Mouse (Mus musculus): ENCODE results near the gene Hoxd8. TPM values are rescaled to one million over a fixed set of nuclear protein-coding genes. Genes with fewer than 3 reads are reported as not detected.
A peak's percentile ranks its signal among the peaks of the same experiment; 100 is the strongest.

Hoxd8 gene
- polyA plus RNA-seq, 1 experiment from 2014 or later = 0.61 TPM

DNA sequence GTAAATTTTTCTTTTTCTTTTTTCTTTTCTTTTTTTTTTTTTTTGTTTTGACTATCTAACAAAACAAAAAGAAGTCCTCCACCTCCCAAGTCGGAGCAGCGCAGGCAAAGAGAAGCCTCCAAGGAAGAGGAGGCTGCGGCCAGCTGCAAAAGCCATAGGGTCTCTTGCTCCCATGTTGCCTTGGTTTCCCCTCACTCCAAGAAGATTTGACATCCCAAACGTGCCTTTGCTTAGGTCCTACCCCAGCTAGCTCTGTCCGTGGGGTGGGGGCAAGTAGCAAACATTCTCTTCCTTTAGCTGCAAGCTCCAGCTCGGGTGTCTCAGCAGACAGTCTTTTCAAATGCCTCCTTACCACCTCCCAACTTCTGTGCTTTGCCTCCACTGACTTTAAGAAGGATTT lies 29.4 kb downstream of the Hoxd8 start:
- Histone ChIP-seq H3K27me3 (ENCODE audit: control insufficient read depth, insufficient read depth, low read length) (peaks cover 98% of the 10 kb centered on the region), H3K36me3 (ENCODE audit: control insufficient read depth, insufficient read depth, low read length) (no peaks in the 10 kb centered on the region), H3K4me3 (ENCODE audit: control insufficient read depth in 1 of 2, insufficient read depth in 1 of 2, low read depth in 1 of 2, low read length in 2 of 2) (no peak overlapping the region), H3K4me2 (ENCODE audit: low read length) (no peak overlapping the region), H3K9me3 (ENCODE audit: control insufficient read depth, low read length) (no peaks in the 10 kb centered on the region), H3K9ac (ENCODE audit: low read length) (no peak overlapping the region), H3K27ac (replicated peaks in 1 of 2; ENCODE audit: control insufficient read depth in 1 of 2, insufficient read depth in 1 of 2, low read depth in 2 of 2, low read length in 2 of 2) (no peak overlapping the region), H3K4me1 (ENCODE audit: control insufficient read depth in 2 of 2, insufficient read depth in 2 of 2, low read length in 2 of 2) (peaks cover 0 to 11% of the 10 kb centered on the region in 2 experiments; a peak in 3 of 4 replicates)
- ATAC-seq (ENCODE audit: insufficient number of reproducible peaks, insufficient read depth, low FRiP score, low read depth) = no peak
- WGBS = 4% methylated on average over 6 of the region's 6 CpGs

DNA sequence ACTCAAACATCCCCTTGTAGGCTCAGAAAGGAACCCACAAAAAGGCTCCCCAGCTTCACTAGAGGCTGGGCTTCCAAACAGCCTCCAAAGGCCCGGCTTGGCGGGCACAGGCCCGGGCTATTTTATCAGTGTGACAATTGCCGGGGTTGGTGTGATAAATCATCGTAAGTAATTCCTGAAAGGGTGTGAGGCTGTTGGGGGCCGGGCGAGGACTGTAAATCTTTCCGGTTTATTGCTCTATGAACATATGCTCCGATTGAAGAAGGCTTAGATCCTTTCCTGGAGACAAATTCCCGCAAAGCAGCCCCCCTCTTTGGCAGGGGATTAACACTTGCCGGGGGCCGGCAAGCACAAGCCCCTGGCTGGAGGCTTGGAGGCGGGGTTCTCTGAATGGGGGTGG lies 30.0 kb downstream of the Hoxd8 start:
- ATAC-seq (ENCODE audit: insufficient number of reproducible peaks, insufficient read depth, low FRiP score, low read depth) = no peak
- whole genome bisulfite sequencing = 1% methylated on average over 13 of the region's 13 CpGs

DNA sequence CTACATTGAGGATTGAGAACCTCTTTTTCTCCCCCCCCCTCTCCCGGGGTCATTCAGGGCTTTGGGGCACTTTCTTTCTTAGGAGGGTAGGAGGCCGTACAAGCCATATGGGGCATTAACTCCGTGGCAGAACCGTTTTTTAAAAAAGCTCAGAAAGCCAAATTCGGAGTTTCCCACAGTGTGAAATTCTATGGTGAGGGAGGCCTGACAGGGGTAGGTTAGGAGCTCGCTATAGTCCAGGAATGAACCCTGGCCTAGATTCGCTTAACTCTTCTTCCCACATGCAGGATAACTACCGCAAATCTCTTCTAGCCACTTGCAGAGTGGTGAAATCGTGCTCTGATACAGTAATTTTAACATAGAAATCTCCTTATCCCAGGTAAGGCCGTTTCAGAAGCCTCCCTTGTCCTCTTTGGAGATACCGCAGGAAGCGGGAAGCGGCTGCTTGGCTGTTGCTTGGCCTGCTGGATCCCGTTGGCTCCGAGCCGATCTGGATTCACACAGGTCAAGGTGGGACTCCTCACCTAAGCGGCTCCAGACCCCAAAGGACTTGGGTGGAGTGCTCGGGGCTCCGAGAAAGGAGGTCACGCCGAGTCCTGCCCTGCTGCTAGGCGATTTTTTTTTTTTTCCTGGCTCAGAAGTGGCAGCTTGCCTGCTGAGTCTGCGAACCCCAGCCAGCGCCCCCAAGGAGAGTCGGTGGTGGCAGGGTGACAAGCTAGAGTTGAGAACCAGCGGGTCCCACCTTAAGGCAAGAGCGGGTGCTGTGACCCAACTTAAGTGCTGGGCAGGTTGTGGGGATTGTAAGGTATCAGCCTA lies 30.8 kb downstream of the Hoxd8 start:
- Histone ChIP-seq H3K36me3 (ENCODE audit: control insufficient read depth, insufficient read depth, low read length) (no peaks in the 10 kb centered on the region), H3K9me3 (ENCODE audit: control insufficient read depth, low read length) (no peaks in the 10 kb centered on the region), H3K27me3 (ENCODE audit: control insufficient read depth, insufficient read depth, low read length) (peaks cover 99% of the 10 kb centered on the region), H3K4me3 (ENCODE audit: control insufficient read depth in 1 of 2, insufficient read depth in 1 of 2, low read depth in 1 of 2, low read length in 2 of 2) (no peak overlapping the region; a peak in 1 of 4 replicates), H3K4me2 (ENCODE audit: low read length) (no peak overlapping the region), H3K4me1 (ENCODE audit: control insufficient read depth in 2 of 2, insufficient read depth in 2 of 2, low read length in 2 of 2) (peaks cover 0 to 11% of the 10 kb centered on the region in 2 experiments; a peak in 3 of 4 replicates), H3K9ac (ENCODE audit: low read length) (no peak overlapping the region), H3K27ac (replicated peaks in 1 of 2; ENCODE audit: control insufficient read depth in 1 of 2, insufficient read depth in 1 of 2, low read depth in 2 of 2, low read length in 2 of 2) (no peak overlapping the region)
- no peak for ATAC-seq (ENCODE audit: insufficient number of reproducible peaks, insufficient read depth, low FRiP score, low read depth)
- WGBS = under 1% methylated on average over 27 of the region's 27 CpGs

More for the DNA sequence above, 30.0 kb downstream of the Hoxd8 start:
- Histone ChIP-seq H3K9me3 (ENCODE audit: control insufficient read depth, low read length) (no peaks in the 10 kb centered on the region), H3K27ac (replicated peaks in 1 of 2; ENCODE audit: control insufficient read depth in 1 of 2, insufficient read depth in 1 of 2, low read depth in 2 of 2, low read length in 2 of 2) (no peak overlapping the region), H3K27me3 (ENCODE audit: control insufficient read depth, insufficient read depth, low read length) (peaks cover 98% of the 10 kb centered on the region), H3K4me2 (ENCODE audit: low read length) (no peak overlapping the region), H3K9ac (ENCODE audit: low read length) (no peak overlapping the region), H3K4me3 (ENCODE audit: control insufficient read depth in 1 of 2, insufficient read depth in 1 of 2, low read depth in 1 of 2, low read length in 2 of 2) (no peak overlapping the region), H3K36me3 (ENCODE audit: control insufficient read depth, insufficient read depth, low read length) (no peaks in the 10 kb centered on the region), H3K4me1 (ENCODE audit: control insufficient read depth in 2 of 2, insufficient read depth in 2 of 2, low read length in 2 of 2) (peaks cover 0 to 11% of the 10 kb centered on the region in 2 experiments; a peak in 3 of 4 replicates)

DNA sequence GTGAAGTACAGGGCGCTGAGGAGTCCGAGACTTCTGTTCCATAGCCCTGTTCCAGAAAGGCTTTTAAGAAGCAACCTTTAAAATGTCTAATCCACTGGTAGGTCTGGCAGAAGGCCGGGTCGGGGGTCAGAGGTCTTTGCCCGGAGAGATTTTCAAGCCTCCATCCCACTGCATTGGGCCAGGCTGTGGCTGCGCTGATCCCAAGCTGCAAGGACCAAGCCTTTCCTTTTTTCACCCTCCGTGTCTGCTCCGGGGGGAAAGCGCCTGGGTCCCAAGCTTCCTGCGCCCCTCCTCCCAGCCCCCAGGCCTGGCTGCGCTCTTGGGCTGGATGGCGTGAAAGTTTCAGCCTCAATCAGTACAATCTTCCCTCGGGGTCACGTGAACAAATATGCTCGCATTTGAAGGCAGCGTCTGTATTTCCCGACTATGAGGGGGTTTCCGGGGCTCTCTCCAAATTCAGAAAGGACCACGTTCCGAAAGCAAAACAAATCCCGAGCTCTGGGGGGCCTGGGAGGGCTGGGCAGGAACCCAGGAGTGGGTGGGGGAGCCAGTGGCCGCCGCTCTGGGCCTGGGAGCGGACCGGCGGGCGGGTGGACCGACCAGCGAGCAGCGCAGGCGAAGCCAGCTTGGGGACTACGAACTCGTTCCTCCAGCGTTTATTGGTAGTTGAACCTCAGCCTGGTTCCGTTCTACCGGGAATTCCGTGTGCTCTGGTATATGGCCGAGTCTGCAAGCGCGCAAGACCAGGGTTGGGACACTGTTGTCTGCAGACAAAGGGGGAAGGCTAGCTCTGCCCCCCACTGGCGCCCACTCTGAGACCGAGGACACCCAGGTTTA lies 31.7 kb downstream of the Hoxd8 start:
- peaks cover 0 to 11% of the 10 kb centered on the region in 2 experiments; a peak in 3 of 4 replicates for H3K4me1 ChIP-seq (ENCODE audit: control insufficient read depth in 2 of 2, insufficient read depth in 2 of 2, low read length in 2 of 2)
- no peak overlapping the region; the same call in 1 of the 2 replicates for H3K9ac ChIP-seq (ENCODE audit: low read length)
- no peak overlapping the region for H3K27ac ChIP-seq (replicated peaks in 1 of 2; ENCODE audit: control insufficient read depth in 1 of 2, insufficient read depth in 1 of 2, low read depth in 2 of 2, low read length in 2 of 2)
- ATAC-seq (ENCODE audit: insufficient number of reproducible peaks, insufficient read depth, low FRiP score, low read depth) = no peak
- no peaks in the 10 kb centered on the region for H3K36me3 ChIP-seq (ENCODE audit: control insufficient read depth, insufficient read depth, low read length)
- H3K27me3 ChIP-seq (ENCODE audit: control insufficient read depth, insufficient read depth, low read length) = peaks cover 97% of the 10 kb centered on the region
- H3K9me3 ChIP-seq (ENCODE audit: control insufficient read depth, low read length) = no peaks in the 10 kb centered on the region
- H3K4me3 ChIP-seq (ENCODE audit: control insufficient read depth in 1 of 2, insufficient read depth in 1 of 2, low read depth in 1 of 2, low read length in 2 of 2) = peak overlapping the region in 1 of 2 experiments; percentile 23; a peak in 2 of 4 replicates
- H3K4me2 ChIP-seq (ENCODE audit: low read length) = peak overlapping the region; percentile 42
- WGBS = 1% methylated on average over 42 of the region's 42 CpGs

DNA sequence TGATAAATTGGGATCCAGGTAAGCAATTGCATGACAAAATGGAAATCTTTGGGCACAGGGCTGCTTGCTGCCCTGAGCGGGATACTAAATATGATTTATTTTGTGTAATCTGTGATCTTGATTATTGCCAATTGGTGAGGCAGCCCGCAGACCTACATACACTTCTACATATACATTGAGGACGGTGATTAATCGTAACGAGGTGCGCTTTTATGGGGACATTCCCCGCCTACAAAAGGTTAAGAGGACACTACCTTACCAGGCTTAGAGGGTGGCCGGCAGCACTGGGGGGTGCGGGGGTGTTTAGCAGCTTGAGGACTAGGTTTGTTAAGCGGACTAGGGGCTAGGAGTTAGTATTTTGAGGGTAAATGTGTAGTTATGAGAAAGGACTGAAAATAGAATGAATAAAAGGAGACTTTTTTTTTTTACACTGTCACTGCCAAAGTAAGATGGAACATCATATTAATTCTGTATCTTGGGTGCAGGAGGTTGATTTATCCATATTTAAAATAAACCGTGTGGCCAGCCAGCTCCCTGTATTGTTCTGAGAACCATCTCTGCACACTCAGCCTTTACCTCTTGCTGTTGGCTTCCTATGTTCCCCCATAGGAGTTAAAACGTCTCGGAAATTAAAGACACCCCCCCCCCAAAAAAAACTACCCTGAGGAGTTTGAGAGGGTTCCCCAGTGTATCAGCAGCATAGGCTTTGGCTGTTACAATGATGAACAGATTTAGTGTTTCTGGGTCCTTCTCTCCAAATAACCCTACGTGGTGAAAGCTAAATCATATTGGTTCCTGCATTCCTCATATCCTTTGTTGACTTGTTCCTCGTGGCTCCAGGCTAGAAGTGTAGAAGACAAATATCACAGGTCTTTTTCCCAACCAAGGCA lies 32.5 kb downstream of the Hoxd8 start:
- Histone ChIP-seq H3K4me3 (ENCODE audit: control insufficient read depth in 1 of 2, insufficient read depth in 1 of 2, low read depth in 1 of 2, low read length in 2 of 2) (no peak overlapping the region), H3K27me3 (ENCODE audit: control insufficient read depth, insufficient read depth, low read length) (peaks cover 96% of the 10 kb centered on the region), H3K4me1 (ENCODE audit: control insufficient read depth in 2 of 2, insufficient read depth in 2 of 2, low read length in 2 of 2) (peaks cover 0 to 11% of the 10 kb centered on the region in 2 experiments; a peak in 3 of 4 replicates), H3K36me3 (ENCODE audit: control insufficient read depth, insufficient read depth, low read length) (no peaks in the 10 kb centered on the region), H3K9ac (ENCODE audit: low read length) (no peak overlapping the region; the same call in 1 of the 2 replicates), H3K27ac (replicated peaks in 1 of 2; ENCODE audit: control insufficient read depth in 1 of 2, insufficient read depth in 1 of 2, low read depth in 2 of 2, low read length in 2 of 2) (no peak overlapping the region), H3K4me2 (ENCODE audit: low read length) (peak overlapping the region; percentile 42; the same call in 1 of the 2 replicates), H3K9me3 (ENCODE audit: control insufficient read depth, low read length) (no peaks in the 10 kb centered on the region)
- no peak for ATAC-seq (ENCODE audit: insufficient number of reproducible peaks, insufficient read depth, low FRiP score, low read depth)
- WGBS = 4% methylated on average over 15 of the region's 15 CpGs

DNA sequence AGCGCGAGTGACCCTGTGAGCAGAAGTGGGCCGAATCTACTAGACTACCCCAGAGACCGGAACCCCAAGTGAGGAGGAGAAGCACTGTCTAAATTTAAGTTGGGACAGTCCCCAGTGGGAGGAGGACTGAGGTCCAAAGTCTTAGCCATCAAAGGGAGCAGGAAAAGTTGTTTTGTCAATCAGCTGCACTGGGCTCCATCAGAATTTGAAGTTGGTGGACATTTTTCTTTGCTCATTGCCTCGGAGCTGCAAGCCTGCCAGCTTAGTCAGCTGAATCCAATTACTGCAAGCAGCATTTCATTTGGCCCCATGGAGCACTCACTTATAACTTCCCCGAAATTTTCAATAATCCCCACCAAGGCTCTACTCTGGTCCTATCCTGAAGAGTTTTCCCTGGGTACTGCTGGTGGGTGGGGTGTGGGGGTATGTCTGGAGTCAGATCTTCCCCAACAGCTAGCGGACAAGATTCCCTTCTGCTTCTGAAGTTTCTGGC lies 33.2 kb downstream of the Hoxd8 start:
- no peaks in the 10 kb centered on the region for H3K9me3 ChIP-seq (ENCODE audit: control insufficient read depth, low read length)
- ATAC-seq (ENCODE audit: insufficient number of reproducible peaks, insufficient read depth, low FRiP score, low read depth) = no peak
- H3K9ac ChIP-seq (ENCODE audit: low read length) = no peak overlapping the region
- 3% methylated on average over 7 of the region's 7 CpGs for WGBS
- H3K4me1 ChIP-seq (ENCODE audit: control insufficient read depth in 2 of 2, insufficient read depth in 2 of 2, low read length in 2 of 2) = peaks cover 0 to 9% of the 10 kb centered on the region in 2 experiments; a peak in 3 of 4 replicates
- H3K27me3 ChIP-seq (ENCODE audit: control insufficient read depth, insufficient read depth, low read length) = peaks cover 96% of the 10 kb centered on the region
- no peak overlapping the region for H3K4me3 ChIP-seq (ENCODE audit: control insufficient read depth in 1 of 2, insufficient read depth in 1 of 2, low read depth in 1 of 2, low read length in 2 of 2)
- H3K36me3 ChIP-seq (ENCODE audit: control insufficient read depth, insufficient read depth, low read length) = no peaks in the 10 kb centered on the region
- H3K27ac ChIP-seq (replicated peaks in 1 of 2; ENCODE audit: control insufficient read depth in 1 of 2, insufficient read depth in 1 of 2, low read depth in 2 of 2, low read length in 2 of 2) = no peak overlapping the region
- no peak overlapping the region for H3K4me2 ChIP-seq (ENCODE audit: low read length)
